Mouse (Mus musculus) cerebellum, adult 9-11 months (tissue): ENCODE results near the gene Tagln2.

Experiments
- DNase-seq: peaks from one replicate; pipeline ENCODE4 v3.0.0; 2022

The Tagln2 gene

DNA sequence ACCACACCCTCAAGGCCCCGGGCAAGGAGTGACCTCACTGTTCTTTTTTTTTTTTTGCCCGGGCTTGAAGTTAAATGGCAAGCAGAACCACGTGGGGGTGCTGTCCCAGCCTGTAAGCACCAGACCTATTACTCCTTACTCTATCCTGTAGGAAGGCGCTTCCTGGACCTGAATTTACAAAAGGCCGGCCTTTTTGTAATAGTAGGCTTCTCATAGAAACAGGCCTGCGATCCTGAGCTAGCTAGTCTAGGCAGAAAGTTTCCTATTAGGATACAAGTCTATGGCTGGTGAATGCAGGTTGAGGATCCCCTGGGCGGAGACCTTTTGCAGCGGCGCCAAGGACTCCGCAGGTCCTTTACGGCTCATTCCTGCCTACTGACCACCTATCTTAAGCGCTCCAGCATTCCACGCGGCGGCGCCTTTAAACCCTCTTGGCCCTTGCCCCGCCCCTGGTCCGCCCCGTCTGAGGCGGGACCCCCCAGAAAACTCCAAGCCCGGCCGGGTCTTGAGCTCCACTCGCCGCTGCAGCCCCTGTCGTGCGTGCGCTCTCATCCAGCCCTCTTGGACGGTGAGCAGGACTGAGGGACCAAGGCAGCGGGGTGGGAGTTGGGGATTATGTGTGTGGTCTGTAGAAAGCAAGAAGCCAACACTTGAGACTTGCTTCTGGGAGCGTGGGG lies at the start of gene Tagln2:
Tagln2 (plus strand) TSS at position 283 of the 677 bp plus-strand sequence.
- no peak for DNase-seq

DNA sequence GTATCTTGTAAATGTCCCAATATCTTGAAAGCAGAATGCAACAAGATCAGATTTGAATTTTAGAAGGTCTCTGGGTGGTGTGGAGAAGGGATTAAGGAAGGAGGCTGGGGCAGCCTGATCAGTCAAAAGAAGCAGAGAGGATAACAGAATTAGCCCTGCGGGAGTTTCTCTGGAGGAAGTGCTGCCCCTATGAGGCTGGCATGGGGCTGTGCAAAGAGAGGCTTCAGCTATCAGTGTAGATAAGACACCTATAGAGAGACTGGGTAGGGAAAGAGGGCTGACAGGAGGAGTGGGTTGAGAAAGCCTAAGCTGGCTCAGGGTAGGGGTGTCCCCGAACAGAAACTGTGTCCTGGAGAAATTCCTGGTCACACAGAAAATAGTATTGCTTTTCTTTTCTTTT lies 49.6 kb upstream of the Tagln2 start:
- DNase-seq, result no peak

DNA sequence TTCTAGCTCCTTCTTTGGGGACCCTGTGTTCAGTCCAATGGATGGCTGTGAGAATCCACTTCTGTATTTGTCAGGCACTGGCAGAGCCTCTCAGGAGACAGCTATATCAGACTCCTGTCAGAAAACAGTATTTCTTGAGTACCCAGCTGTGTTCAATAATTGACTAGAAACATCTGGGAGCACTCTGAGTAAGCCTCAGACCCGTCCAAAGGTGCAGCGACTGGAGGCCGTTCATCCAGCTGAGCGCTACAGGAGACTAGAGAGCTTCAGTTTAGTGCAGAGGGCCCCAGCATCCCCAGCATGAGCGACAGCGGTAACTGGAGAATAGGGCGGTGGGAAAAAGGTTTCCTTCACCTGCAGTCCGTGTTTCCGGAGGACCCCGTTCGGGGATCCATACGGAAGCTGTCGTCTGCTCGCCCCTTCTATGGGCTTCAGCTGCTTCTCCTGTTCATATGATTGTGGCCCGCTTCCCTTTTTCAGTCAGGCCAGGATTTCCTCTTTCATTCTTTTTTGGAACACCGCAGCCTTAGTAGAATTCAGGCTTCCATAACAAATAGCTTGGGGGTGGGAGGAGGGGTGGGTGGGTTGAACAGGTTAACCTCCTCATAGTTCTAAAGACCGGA lies 48.9 kb upstream of the Tagln2 start:
- DNase-seq, result no peak

DNA sequence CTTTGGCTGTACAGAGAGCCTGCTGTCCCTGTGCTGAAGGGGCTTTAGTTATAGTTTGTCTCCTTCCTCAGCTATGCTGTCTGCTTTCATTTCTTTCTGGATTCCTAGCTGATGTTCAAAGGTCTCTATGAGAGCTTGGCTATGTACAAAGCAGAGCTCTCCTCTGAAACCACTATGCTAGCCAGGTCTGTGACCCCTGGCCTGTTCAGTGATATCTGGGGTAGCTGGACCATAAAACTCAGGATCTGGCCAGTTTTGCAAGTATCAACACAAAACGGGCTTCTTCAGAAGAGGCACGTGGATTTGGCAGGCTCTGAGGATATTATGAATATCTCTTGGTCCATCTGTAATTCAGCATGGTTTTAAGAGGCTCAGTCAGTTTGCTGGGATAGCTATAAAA lies 46.9 kb upstream of the Tagln2 start:
- DNase-seq, result no peak

DNA sequence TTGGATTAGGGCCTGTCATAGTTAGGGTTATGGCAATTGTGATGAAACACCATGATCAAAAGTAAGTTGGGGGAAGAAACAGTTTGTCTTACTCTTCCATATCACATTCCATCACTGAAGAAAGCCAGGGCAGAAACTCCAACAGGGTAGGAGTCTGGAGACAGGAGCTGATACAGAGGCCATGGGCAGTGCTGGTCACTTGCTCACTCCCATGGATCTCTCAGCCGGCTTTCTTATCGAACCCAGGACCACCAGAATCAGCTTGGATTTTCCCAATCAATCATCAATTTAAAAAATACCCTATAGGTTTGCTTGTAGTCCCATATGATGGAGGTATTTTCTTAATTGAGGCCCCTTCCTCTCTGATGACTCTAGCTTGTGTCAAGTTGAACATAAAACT lies 46.0 kb upstream of the Tagln2 start:
- DNase-seq, result no peak

DNA sequence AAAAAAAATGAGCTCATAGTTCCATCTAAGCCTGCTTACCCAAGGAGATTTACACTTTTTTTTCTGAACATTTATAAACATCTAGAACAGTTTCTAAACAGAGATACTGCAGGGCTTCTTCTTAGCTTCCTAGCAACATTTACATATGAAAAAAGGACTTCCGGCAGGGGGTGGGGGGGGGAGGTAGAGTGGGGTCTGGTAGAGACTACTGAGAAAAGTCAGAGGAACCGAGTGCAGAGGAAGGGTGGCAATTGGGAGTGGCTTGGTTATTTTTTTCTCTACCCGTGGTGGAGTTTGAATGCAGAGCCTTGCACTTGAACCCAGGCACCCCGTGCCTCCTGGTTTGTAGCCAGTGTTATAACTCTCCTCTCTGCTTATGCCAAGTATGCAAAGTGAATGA lies 44.4 kb upstream of the Tagln2 start:
- no peak for DNase-seq

DNA sequence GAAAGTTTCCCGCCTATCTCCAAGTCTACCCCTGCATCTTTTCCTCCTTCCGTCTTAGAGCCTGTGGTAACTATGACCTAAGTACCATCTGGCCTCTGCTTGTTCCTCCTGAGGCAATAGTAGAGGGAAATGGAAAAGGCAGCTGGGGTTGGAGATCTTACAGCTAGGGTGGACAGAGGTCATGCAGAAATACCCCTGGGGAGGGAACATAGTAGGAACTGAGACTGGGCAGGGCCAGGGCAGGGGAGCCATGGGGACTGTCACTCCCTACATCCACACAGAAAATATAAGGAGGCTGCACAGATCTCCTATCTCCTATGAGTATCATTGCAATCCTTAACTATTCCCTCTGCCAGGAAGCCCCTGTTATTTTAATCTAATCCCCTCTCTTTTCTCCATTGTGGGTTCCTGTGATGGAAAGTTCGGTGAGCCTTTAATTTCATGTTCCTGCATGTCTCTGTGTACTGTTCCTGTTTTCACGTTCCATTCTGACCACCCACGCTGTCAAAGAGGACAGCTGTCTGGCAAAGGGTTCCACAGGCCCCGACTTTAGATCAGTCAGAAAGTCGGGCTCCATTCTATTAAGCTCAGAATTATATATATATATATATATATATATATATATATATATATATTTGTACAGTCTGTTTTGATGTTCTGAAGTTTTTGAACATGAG lies 43.7 kb upstream of the Tagln2 start:
- DNase-seq, result no peak

DNA sequence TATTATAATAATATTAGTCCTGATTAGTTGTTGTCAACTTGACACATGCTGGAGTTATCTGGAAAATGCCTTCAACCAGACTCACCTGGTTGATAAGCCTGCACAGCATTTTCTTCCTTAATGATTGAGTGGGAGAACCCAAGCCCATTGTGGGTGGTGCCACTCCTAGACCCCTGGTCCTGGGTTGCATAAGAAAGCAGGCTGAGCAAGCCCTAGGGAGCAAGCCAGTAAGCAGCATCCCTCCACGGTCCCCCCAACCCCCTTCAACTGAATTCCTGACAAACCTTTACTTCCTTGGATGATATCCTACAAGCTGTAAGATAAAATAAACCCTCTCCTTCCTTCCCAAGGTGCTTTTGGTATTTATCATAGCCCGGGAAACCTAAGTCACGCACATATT lies 42.7 kb upstream of the Tagln2 start:
- DNase-seq, result no peak

DNA sequence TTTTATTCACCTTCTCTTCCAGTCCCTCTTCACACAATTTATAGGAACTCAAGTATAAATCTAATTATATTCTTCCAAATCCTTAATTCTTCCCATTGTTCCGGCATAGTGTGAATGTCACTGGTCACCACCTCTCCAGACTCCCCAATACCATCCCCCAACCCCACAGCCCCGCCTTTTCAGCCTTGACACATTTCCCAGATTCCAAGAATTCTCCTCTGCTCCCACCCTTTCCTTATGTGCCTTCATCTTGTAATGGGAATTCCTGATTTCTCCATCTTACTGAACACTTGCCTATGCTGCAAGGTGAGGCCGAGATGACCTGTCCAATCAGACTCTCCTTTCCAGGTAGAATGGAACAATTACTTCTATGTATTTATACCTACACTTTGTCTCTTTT lies 41.8 kb upstream of the Tagln2 start:
- DNase-seq, result no peak

DNA sequence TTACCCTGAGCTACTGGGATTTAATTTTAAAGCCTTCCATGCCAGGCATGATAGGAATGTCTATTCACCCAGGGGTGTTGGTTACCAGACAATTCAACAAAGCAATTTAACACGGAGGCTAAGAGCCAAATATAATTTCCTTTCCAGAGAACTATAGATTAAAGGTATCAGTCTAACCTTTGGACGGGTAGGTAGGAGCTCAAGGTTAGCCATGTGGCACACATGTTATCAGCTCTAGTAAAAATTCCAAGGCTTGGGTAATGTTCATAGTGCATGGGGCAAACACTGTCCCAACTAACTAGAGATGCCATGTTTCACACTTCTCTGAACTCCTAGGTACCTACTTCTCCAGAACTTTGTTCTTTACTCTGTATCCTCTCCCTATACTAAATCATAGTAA lies 38.2 kb upstream of the Tagln2 start:
- no peak for DNase-seq

DNA sequence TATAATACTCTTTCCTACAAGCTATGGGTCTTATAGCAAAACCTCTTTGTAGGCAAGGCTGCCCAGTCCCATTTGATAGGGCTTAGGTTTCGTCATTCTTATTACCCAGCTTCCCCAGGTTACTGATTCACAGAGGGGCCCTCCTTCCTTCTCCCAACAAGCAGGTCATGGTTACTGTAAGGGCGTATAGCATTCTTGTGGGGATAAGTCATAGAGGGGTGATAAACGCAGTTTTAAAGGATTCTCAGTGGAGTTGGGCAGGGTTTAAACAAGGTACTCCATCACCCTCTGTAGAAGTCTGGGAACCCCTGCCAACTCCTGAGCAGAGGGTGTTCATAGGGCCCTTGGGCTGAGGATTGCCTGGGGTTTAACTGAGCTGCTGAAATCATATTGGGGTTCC lies 37.3 kb upstream of the Tagln2 start:
- no peak for DNase-seq

DNA sequence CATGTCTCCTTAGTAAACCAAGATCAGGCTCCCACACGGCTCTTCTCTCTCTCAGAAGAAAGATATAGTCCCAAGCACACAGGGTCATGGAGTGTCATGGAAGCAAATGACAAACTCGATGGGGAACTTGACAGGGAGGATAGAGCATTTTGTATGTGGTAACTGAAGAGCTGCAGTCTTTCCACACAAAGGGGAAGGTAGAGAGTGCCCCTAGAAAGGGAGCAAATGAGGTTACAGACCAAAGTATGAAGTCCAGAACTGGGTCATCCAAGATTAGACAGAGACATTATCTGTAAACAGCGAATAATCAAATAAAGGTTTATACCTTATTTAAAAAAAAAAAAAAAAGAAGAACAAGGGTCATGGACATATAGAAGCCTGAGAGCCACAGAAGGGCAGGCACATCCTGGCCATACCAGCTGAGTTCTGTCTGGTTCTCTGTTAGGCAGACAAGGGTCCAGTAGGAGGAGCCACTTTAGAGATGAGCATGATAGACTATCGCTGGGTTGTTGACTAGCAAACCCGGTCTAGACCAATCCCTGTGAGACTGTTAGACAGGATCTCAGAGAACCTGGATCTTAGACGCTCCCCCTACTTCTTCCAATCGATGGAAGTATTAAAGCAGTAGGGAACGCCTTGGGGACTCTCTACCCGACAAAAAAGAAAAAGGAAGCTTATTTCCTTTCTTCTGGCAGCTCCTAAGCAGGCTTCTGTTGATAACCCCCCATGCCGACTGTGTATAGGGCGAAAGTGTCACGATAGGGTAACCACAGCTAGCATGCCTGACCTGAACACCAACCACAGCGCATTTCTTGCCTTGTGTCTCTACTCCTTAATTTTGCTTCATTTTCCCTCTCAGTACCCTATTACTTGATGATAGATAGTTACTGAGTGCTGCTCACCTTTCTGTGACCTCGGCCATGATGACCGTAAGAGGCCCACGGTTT lies 36.2 kb upstream of the Tagln2 start:
- no peak for DNase-seq

DNA sequence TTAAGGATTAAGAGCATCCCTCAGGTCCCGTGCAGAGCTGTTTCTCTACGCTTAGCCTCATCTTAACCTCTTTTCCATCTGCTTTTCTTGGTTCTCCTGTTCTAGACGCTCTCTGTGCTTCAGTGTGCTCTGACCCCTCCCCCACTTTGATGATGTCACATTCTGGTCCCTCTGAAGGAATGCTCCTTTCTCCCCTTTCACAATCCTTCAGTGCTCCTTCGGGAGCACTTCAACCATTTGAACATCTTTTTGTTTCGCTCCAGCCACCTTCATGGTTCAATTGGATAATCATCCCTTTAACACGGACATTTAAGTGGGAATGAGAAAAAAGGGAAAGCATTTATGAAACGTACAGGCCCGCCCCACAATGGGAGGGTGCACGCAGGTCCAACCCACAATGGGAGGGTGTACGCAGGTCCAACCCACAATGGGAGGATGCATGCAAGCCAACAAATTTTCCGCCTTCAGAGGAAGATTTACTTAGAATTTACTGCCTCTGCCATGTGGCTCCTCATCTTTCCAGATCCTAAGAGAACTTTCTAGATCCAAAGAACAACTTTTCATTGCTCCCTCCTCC lies 31.5 kb upstream of the Tagln2 start:
- no peak for DNase-seq

DNA sequence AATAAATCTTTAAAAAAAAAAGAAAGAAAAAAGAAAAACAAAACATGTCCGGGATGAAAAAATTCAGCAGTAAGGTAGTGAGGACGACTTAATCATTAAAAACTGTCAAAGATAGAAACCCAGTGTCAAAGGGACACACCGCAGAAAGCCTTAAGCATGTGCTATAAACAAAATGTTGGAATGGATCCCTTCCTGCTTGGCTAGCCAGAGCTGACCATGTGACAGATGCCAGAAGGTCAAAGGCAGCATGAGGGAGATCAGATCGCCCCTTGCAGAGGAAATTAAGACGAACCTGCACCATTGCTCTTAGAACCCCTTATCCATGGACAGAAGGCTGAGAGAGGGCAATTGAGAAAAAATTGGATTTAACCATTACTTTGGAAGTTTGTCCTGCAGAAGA lies 30.5 kb upstream of the Tagln2 start:
- DNase-seq, result no peak

DNA sequence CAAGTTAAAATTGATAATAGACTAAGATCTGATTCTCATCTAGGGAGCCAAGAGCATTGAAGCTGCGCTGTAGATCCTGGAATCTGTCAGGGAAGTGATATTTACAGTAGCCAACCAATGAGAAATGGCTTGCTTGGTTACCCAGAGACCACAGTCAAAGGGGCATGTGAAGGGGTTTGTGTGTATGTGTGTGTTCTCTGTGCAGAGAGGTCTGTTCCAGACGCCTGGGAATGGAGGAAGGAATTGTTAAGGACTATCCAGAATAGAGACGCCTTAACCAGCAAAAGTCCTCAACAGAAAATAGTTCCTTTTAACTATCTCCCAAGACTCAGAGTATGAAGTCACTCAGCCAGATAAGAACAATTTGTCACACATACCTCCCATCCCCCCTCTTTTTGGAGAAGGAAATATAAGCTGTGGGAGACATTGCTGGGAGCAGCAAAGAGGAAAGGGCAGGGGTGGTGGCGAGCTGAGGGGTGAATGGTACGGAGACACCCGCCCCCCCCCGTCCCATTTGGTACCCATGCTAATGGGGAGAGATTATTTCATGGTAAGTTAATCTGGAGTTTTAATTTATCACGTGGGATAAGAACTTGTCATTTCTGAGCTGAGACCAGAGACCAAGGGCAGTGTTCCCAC lies 29.9 kb upstream of the Tagln2 start:
- no peak for DNase-seq

DNA sequence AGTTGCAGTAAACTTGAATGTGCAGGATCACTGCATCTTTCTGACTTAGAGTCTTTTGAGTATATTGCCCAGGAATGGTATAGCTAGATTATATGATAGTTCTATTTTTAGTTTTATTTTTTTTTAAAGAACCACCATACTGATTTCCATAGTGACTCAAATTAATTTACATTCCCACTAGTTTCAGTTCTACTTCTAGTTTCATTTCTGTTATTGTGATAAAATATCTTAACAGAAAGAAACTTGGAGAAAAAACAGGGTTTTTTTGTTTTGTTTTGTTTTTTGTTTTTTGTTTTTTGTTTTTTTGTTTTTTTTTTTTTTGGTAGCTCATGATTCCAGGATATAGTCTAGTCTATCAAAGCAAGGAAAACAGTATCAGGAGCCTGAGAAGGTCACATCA lies 26.9 kb upstream of the Tagln2 start:
- DNase-seq, result no peak

DNA sequence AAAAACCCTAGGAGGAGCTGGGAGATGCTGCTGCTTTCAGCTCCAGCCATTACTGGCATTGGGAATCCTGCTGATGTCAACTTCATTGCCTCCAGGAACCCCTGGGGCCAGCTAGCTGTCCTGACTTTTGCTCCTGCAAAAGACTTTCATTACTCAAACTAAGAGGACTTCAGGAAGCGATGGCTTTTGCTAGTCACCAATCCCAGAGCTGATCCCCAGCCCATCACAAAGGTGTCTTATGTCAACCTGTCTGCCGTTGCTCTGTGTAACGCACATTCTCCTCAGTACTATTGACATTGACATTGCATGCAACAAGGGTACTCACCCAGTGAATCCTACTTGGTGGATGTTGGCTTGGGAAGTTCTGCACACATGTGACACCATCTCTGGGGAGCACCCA lies 25.7 kb upstream of the Tagln2 start:
- DNase-seq, result no peak

DNA sequence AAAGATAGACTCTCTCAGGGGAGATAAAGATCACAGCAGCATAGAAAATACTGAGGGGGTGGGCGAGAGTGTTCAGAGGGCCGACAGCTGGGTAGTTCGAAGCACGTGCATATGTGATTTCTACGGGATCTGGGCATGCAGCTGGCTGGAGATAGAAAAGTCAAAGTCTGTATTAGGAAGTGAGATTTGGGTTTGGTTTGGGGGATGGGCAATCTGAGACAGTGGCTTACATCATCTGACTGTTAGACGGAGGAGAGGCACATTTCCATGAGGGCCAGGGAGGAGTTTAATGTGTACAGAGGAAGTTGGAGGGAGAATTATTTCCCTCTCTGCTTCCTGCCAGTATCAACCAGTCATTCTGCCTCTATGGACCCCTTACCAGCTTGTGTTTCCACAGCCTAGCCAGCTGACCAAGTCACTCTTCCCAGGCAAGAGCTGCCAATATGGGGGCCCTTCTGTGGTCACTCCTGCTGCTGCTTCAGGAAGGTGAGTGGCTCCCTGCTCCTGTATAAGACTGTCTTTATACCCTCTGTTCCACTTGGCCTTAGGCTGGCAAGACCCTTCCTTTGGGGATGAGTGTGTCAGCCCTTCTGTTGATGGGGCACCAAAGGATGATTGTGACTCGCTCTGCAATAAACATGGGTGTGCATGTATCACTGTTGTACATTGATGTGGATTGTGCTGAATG lies 24.6 kb upstream of the Tagln2 start, which contains the start of gene Slamf9:
Slamf9 (plus strand) TSS at position 305 of the 688 bp plus-strand sequence.
- DNase-seq, result no peak

DNA sequence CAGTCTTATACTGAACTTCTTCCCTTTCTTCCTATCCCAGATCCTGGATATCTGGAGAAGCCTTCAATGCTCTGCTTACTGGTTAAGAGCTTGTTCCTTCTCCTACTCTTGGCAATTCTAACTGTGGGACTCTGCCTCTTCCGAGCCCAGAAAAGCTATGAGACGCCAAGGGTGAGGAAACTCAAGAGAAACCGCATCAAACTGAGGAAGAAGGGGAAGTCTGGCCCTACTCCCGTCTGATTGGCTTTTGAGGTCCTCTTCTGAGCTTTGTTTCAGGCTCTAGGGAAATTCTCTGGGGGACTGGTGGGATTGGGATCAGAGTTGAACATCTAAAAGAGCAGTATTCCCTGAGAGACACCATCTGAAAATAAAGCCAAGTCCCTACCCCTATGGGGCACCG lies 21.8 kb upstream of the Tagln2 start:
- DNase-seq, result no peak

DNA sequence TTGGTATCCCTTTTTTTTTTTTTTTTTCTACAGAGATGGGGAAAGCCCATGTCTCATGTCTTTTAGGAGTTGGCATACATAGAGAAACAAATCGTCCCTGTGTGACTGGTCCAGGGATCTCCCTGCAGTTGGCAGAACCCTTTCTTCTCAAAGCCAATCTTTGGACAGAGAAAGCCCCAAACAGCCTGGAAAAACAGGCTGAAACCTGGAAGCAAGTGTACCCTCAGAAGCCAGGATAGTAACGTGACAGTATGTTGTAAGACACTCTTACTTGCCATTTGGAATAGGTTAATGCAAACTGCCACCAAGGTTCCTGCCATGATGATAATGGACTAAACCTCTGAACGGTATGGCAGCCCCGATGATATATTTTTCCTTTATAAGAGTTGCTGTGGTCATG lies 19.5 kb upstream of the Tagln2 start:
- no peak for DNase-seq

DNA sequence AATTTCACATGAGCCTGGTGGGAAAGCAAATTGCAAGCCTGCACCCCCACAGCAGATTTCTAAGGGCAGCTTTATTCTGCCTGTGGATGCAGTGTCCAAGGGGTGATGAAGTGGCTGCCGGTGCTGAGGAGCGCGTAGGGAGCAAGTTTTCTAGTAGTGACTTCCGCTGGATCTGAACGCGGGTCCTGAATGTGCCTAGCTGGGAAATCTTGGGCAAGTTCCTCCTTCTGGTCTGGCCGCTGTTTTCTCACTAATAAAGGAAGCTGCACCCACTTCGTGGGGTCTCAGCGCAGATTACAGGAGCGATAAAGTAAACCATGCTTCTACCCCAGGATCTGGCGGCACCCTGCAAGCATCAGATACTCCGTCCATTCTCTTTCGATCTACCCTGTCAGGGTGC lies 18.7 kb upstream of the Tagln2 start:
- no peak for DNase-seq
